Mouse (Mus musculus) limb, embryonic 14.5 days (tissue): ENCODE data around the gene Slc35f1. TPM values are rescaled to one million over a fixed set of nuclear protein-coding genes. Genes with fewer than 3 reads are reported as not detected.

Source experiments
- ATAC-seq: fragments of 200-750 bp; cut with Nextera tagmentation; 2 replicates; pipeline ENCODE4 v1.8.0; 2017; ENCODE audit warnings: low read depth, moderate number of reproducible peaks, moderate TSS enrichment; ENCODE audit not compliant: low FRiP score
- DNase-seq: peaks from one replicate; pipeline ENCODE4 v3.0.0-alpha.2; 2015; ENCODE audit warnings: low spot score
- H3K27ac ChIP-seq: fragments of 300-500 bp; sonication (generic); replicated peaks from 2 replicates; pipeline ENCODE4 v1.5.1; 2014; ENCODE audit warnings: low read depth, mild to moderate bottlenecking, low read length, moderate library complexity, mixed read lengths
- H3K27me3 ChIP-seq: fragments of 300-500 bp; sonication (generic); 2 replicates; pipeline ENCODE4 v1.6.1; 2014; ENCODE audit warnings: low read length, mixed read lengths; ENCODE audit not compliant: control insufficient read depth, insufficient read depth
- H3K36me3 ChIP-seq: fragments of 300-500 bp; sonication (generic); 2 replicates; pipeline ENCODE4 v1.6.1; 2014; ENCODE audit warnings: mild to moderate bottlenecking, low read length, moderate library complexity, mixed read lengths; ENCODE audit not compliant: control insufficient read depth, insufficient read depth
- H3K4me1 ChIP-seq: fragments of 300-500 bp; sonication (generic); 2 replicates; pipeline ENCODE4 v1.6.1; 2014; ENCODE audit warnings: antibody characterized with exemption, low read length, mixed read lengths; ENCODE audit not compliant: control insufficient read depth, insufficient read depth
- H3K4me2 ChIP-seq: fragments of 300-500 bp; sonication (generic); replicated peaks from 2 replicates; pipeline ENCODE4 v1.6.1; 2014; ENCODE audit warnings: low read depth, mild to moderate bottlenecking, low read length, moderate library complexity; ENCODE audit not compliant: severe bottlenecking
- H3K4me3 ChIP-seq: fragments of 300-500 bp; sonication (generic); replicated peaks from 2 replicates; pipeline ENCODE4 v1.5.1; 2014; ENCODE audit warnings: low read length
- H3K9ac ChIP-seq: fragments of 300-500 bp; sonication (generic); 2 replicates; pipeline ENCODE4 v1.6.1; 2014; ENCODE audit warnings: mild to moderate bottlenecking, low read depth, low read length, moderate library complexity; ENCODE audit not compliant: severe bottlenecking
- H3K9me3 ChIP-seq: fragments of 300-500 bp; sonication (generic); 2 replicates; pipeline ENCODE4 v1.6.1; 2016; ENCODE audit warnings: low read length; ENCODE audit not compliant: control insufficient read depth
- POLR2A ChIP-seq: fragments of 200-500 bp; IDR thresholded peaks from 2 replicates; pipeline ENCODE4 v1.8.0; 2012; ENCODE audit warnings: inconsistent platforms, mild to moderate bottlenecking, moderate library complexity, borderline replicate concordance; ENCODE audit not compliant: insufficient read depth, insufficient read length; ENCODE audit errors: extremely low read depth
- WGBS: fragments of 180-500 bp; shearing (Covaris S2); extraction: QIAGEN DNeasy Blood & Tissue Kit; methylation state at CpG from one replicate; pipeline ENCODE4 v1.1.7; 2014; 5-methylcytosine and 5-hydroxymethylcytosine counted together
- polyA plus RNA-seq, 2 experiments: library from polyadenylated mRNA; depleted of rRNA in 1 of 2; stranded (reverse) in 1 of 2; unstranded in 1 of 2; fragments of >200 nt; fragmentation: Nextera tagmentation in 1 of 2; extraction: Ambion mirVana in 1 of 2; gene quantifications; 2 replicates each; pipeline versions ENCODE4 v1.2.1 to v1.2.3; 2012 to 2014

Slc35f1 gene
- polyA plus RNA-seq, 2 experiments: 4.8 to 6.4 TPM

DNA sequence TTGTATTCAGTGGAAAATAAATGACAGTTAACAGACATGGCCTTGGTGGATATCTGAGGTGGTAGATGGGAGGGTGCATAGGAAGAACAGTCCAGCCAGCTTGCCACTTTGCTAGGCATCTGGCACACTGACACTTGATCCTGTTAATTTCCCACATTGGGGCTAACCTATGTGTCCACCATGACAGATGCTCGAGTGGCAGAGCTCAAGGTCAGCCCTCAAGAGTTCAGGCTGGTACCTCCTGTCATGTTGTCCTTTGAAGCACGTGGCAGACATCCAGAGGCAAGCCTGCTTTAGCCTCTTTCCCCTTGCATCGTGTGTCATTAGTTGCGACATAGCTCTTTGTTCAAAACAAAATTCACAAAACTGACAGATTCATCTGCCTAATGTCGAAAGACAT lies 323.5 kb downstream of the Slc35f1 start:
- Histone ChIP-seq H3K27me3 (no peaks in the 10 kb centered on the region), H3K9me3 (no peaks in the 10 kb centered on the region), H3K36me3 (no peaks in the 10 kb centered on the region), H3K9ac (no peak overlapping the region), H3K4me3 (no peak overlapping the region), H3K4me1 (no peaks in the 10 kb centered on the region), H3K4me2 (no peak overlapping the region), H3K27ac (no peak overlapping the region)
- 59% methylated on average over 5 of the region's 5 CpGs for WGBS
- TF ChIP-seq POLR2A: no peak
- DNase-seq (no peak), ATAC-seq (no peak)

DNA sequence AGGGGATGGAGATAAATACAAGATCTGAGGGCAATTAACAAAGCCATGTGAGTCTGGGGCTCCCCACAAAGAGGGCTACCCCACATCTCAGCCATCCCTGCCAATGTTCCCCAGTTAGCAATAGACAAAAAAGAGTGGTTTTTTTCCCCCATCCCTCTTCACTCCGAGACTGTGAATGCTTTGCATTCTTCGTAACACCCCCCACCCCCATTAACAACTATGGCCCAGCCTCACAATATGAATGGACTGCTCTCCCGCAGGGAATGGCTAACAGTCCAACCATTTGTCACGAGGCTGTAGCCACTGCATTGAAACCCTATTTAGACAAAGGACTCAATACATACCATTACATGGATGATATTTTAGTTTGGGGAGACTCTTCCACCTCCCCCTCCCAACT lies 338.1 kb downstream of the Slc35f1 start:
- Histone ChIP-seq H3K27ac (no peak overlapping the region), H3K27me3 (no peaks in the 10 kb centered on the region), H3K36me3 (no peaks in the 10 kb centered on the region), H3K4me1 (no peaks in the 10 kb centered on the region), H3K9ac (no peak overlapping the region), H3K4me2 (no peak overlapping the region), H3K9me3 (no peaks in the 10 kb centered on the region), H3K4me3 (no peak overlapping the region)
- WGBS: 60% methylated on average over 4 of the region's 4 CpGs
- no peak for ATAC-seq
- no peak for TF ChIP-seq POLR2A
- no peak for DNase-seq

DNA sequence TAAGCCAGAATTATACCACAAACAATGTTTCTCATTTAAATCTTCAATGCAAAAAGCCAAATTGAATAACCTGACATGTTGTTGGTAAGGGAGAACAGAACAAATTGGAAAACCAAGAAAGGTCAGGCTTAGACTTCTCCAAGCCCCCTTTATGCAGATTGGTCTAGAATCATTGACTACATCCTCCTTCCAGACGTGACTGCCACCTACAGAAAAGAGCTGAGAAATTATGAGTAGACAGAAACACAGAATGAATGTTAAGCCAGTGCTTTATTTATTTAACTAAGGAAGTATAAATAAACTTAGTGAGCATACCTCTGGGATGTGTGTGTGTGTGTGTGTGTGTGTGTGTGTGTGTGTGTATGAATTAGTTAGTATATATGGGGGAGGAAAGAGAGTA lies 344.9 kb downstream of the Slc35f1 start:
- Histone ChIP-seq H3K9ac (no peak overlapping the region), H3K4me1 (no peaks in the 10 kb centered on the region), H3K27me3 (no peaks in the 10 kb centered on the region), H3K36me3 (no peaks in the 10 kb centered on the region), H3K4me2 (no peak overlapping the region), H3K27ac (no peak overlapping the region), H3K4me3 (no peak overlapping the region), H3K9me3 (no peaks in the 10 kb centered on the region)
- no peak for TF ChIP-seq POLR2A
- no peak for ATAC-seq
- DNase-seq: no peak
- 40% methylated on average over 1 of the region's 1 CpGs for WGBS

DNA sequence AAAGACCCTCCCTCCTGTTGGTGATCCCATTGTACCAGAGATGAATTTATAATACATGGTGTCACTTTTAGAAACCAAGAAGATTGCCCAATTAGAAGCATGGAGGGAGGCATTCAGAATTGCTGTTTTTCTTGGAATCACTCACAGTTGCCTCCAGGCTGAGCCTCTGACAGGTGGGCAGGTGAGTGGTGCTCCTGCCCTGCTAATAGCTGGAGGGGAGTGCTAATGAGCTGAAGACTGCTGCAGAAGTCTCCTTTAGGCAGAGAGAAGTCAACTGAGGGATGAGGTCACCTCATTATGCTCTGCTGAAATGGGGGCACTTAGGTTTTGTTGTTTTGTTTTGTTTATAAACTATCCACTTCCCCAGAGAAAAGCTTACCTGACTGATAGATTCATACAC lies 355.6 kb downstream of the Slc35f1 start:
- TF ChIP-seq POLR2A: no peak
- DNase-seq: no peak
- no peaks in the 10 kb centered on the region for H3K9me3 ChIP-seq
- no peak overlapping the region for H3K4me3 ChIP-seq
- H3K27me3 ChIP-seq: no peaks in the 10 kb centered on the region
- H3K27ac ChIP-seq: no peak overlapping the region
- ATAC-seq: no peak
- H3K9ac ChIP-seq: no peak overlapping the region
- H3K4me1 ChIP-seq: no peaks in the 10 kb centered on the region
- H3K36me3 ChIP-seq: no peaks in the 10 kb centered on the region
- no peak overlapping the region for H3K4me2 ChIP-seq

DNA sequence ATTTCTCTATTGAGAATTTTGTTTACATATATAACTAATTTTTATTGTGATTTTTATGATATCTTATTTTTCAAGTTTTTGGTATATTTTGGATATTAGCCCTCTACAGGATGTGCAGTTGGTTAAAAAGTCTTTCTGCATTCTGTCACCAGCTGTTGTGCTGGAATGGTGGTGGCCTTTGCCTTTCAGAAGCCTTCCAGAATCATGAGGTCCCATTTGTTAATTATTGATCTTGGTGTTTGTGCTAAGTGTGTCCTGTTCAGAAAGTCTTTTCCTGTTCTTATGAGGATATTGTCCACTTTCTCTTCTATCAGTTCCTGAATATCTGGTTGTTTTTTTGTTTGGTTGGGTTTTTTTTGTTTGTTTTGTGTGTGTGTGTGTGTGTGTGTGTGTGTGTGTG lies 362.2 kb downstream of the Slc35f1 start:
- ATAC-seq: no peak

DNA sequence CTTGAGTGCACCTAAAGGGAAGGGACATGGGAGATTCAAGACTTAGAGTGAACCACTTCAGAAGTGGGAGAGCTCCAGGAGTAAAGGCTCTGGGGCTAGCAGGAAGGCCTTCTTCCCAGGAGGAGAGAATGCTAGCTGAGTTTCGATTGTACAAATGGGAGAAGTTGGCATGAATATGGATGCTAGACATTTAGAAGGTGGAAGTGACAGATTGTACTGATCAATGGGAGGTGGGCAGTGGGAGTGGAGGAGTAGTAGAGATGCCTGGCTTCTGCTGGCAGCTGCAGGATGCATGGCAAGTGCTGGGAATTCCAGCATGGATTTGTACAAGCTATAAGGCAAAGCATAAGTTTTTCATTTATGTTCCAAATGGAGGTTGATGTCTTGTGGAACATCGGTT lies 370.4 kb downstream of the Slc35f1 start:
- no peaks in the 10 kb centered on the region for H3K9me3 ChIP-seq
- no peak for TF ChIP-seq POLR2A
- no peak overlapping the region for H3K4me2 ChIP-seq
- no peak for DNase-seq
- H3K36me3 ChIP-seq: no peaks in the 10 kb centered on the region
- no peak overlapping the region for H3K4me3 ChIP-seq
- WGBS: 84% methylated on average over 2 of the region's 2 CpGs
- no peak for ATAC-seq
- H3K27ac ChIP-seq: no peak overlapping the region
- no peaks in the 10 kb centered on the region for H3K4me1 ChIP-seq
- H3K27me3 ChIP-seq: no peaks in the 10 kb centered on the region
- no peak overlapping the region for H3K9ac ChIP-seq

More for the DNA sequence above, 362.2 kb downstream of the Slc35f1 start:
- H3K27ac ChIP-seq: no peak overlapping the region
- H3K27me3 ChIP-seq: no peaks in the 10 kb centered on the region
- no peaks in the 10 kb centered on the region for H3K4me1 ChIP-seq
- no peak overlapping the region for H3K4me3 ChIP-seq
- no peaks in the 10 kb centered on the region for H3K36me3 ChIP-seq
- H3K4me2 ChIP-seq: no peak overlapping the region
- no peak for DNase-seq
- no peak for TF ChIP-seq POLR2A
- no peak overlapping the region for H3K9ac ChIP-seq
- no peaks in the 10 kb centered on the region for H3K9me3 ChIP-seq
